Mouse (Mus musculus) neutrophil, adult 5-6 weeks (primary cell): ENCODE results near the gene Naglu. TPM values are rescaled to one million over a fixed set of nuclear protein-coding genes. Genes with fewer than 3 reads are reported as not detected.
A peak's percentile ranks its signal among the peaks of the same experiment; 100 is the strongest.
"Not testable (repeated sequence)": the region's sequence is repeated elsewhere in the genome, so short reads cannot be mapped to it uniquely, and the experiment has no call there.

Experiments
- ATAC-seq: fragments of 151-379, 151-347 bp; 2 replicates; pipeline ENCODE4 v1.8.0; 2017; ENCODE audit warnings: mild to moderate bottlenecking, moderate TSS enrichment; ENCODE audit not compliant: insufficient number of reproducible peaks, poor library complexity, low FRiP score, severe bottlenecking; ENCODE audit errors: extremely low read depth
- total RNA-seq: library from RNA; stranded (forward); fragments of 200-1000 nt; gene quantifications from 2 replicates; pipeline ENCODE4 v1.2.3, GENCODE M21; 2017

Naglu gene
- total RNA-seq, 1 experiment from 2014 or later: 11.1 TPM

- ATAC-seq: no peak
Measured at GRCm38 (mm10) chr11:101112186-101112585, 42.4 kb downstream of the Naglu start.

GRCm38 (mm10) chr11:101115564-101115963 lies 45.8 kb downstream of the Naglu start:
- peak; percentile 46; the same call in 1 of the 2 replicates for ATAC-seq

- ATAC-seq: no peak
Measured at GRCm38 (mm10) chr11:101118105-101118504, 48.3 kb downstream of the Naglu start.

- no peak; the same call in 1 of the 2 replicates for ATAC-seq
Measured at GRCm38 (mm10) chr11:101119131-101119760, 49.4 kb downstream of the Naglu start.

- ATAC-seq: peak; percentile 87
Measured at GRCm38 (mm10) chr11:101119761-101120544, 50.1 kb downstream of the Naglu start, which contains the start of the genes Retreg3 and Tubg1. Retreg3 (minus strand) TSS chr11:101119893. Tubg1 (plus strand) TSS chr11:101119938.

- ATAC-seq: no peak
Measured at GRCm38 (mm10) chr11:101120545-101121188, 50.9 kb downstream of the Naglu start.

- not testable (repeated sequence) for ATAC-seq
Measured at GRCm38 (mm10) chr11:101124494-101124893, 54.7 kb downstream of the Naglu start.

GRCm38 (mm10) chr11:101125008-101125407 lies 55.2 kb downstream of the Naglu start:
- ATAC-seq: not testable (repeated sequence)

- no peak for ATAC-seq
Measured at GRCm38 (mm10) chr11:101127075-101127474, 57.3 kb downstream of the Naglu start.

Other genes with a start within 250 kb of the Naglu start
- 103 and 108 TPM in 2 replicates for gene Stat5b, start 219.3 kb upstream of the Naglu start, total RNA-seq
- gene Stat5a, start 210.7 kb upstream of the Naglu start, total RNA-seq: 20.9 and 22.5 TPM in 2 replicates
- gene Stat3, start 130.5 kb upstream of the Naglu start, total RNA-seq: 383 and 443 TPM in 2 replicates
- 0.74 and 0.93 TPM in 2 replicates for gene Cavin1, start 99.1 kb upstream of the Naglu start, total RNA-seq
- gene Atp6v0a1, start 60.6 kb upstream of the Naglu start, total RNA-seq: 87.7 and 108 TPM in 2 replicates
- gene Hsd17b1, start 8.4 kb downstream of the Naglu start, total RNA-seq: 2.3 and 3.4 TPM in 2 replicates
- gene Coasy, start 12.6 kb downstream of the Naglu start, total RNA-seq: 11.5 and 18.7 TPM in 2 replicates
- 38.7 and 46.3 TPM in 2 replicates for gene Mlx, start 17.3 kb downstream of the Naglu start, total RNA-seq
- gene Psmc3ip, start 25.4 kb downstream of the Naglu start, total RNA-seq: 3.6 and 4.0 TPM in 2 replicates
- 91.3 and 97.1 TPM in 2 replicates for gene Retreg3, start 49.9 kb downstream of the Naglu start, total RNA-seq
- gene Tubg1, start 49.9 kb downstream of the Naglu start, total RNA-seq: 11.3 and 13.1 TPM in 2 replicates
- 0.35 TPM in 1 of 2 replicates, not detected in the other for gene Tubg2, start 85.9 kb downstream of the Naglu start, total RNA-seq
- gene Cntnap1, start 100.5 kb downstream of the Naglu start, total RNA-seq: not detected in 2 replicates
- gene Plekhh3, start 101.3 kb downstream of the Naglu start, total RNA-seq: 0.37 and 0.81 TPM in 2 replicates
- not detected in 2 replicates for gene Ccr10, start 105.4 kb downstream of the Naglu start, total RNA-seq
- gene Ezh1, start 156.5 kb downstream of the Naglu start, total RNA-seq: 99.1 and 110 TPM in 2 replicates
- not detected in 2 replicates for gene Ramp2, start 176.0 kb downstream of the Naglu start, total RNA-seq
- 55.9 and 66.7 TPM in 2 replicates for gene Vps25, start 183.7 kb downstream of the Naglu start, total RNA-seq
- gene Wnk4, start 190.6 kb downstream of the Naglu start, total RNA-seq: 0.58 and 0.86 TPM in 2 replicates
- gene Cntd1, start 209.0 kb downstream of the Naglu start, total RNA-seq: 0.49 and 0.81 TPM in 2 replicates
- 14.9 and 17.7 TPM in 2 replicates for gene Coa3, start 209.1 kb downstream of the Naglu start, total RNA-seq
- 289 and 291 TPM in 2 replicates for gene Becn1, start 232.3 kb downstream of the Naglu start, total RNA-seq
- gene Psme3, start 246.2 kb downstream of the Naglu start, total RNA-seq: 75.9 and 97.2 TPM in 2 replicates